Mouse (Mus musculus): ENCODE results near the gene Hist1h2bf.
"Not testable (repeated sequence)": the region's sequence is repeated elsewhere in the genome, so short reads cannot be mapped to it uniquely, and the experiment has no call there.

GRCm38 (mm10) chr13:23573034-23573897 is 730 bp downstream of the Hist1h2bf start:
- not testable (repeated sequence) for TF ChIP-seq HCFC1 (IDR thresholded peaks at IDR 0.05; ENCODE audit: low read depth, low read length); MAFK (IDR thresholded peaks at IDR 0.05; ENCODE audit: borderline replicate concordance, low read depth, low read length); TAL1 (IDR thresholded peaks at IDR 0.05; ENCODE audit: low read length); POLR2AphosphoS2 (IDR thresholded peaks at IDR 0.05; ENCODE audit: low read length); CTCF (IDR thresholded peaks at IDR 0.05 in 2 of 3, conservative IDR thresholded peaks at IDR 0.05 in 1 of 3; ENCODE audit: control insufficient read depth in 1 of 3, insufficient read depth in 1 of 3, low read depth in 2 of 3, low read length in 3 of 3, poor library complexity in 1 of 3, severe bottlenecking in 1 of 3); ZNF384 (IDR thresholded peaks at IDR 0.05; ENCODE audit: low read depth, low read length)
- peak; percentile 53 to 56; a peak in 3 of 4 replicates for TF ChIP-seq POLR2A (IDR thresholded peaks at IDR 0.05; ENCODE audit: control insufficient read depth in 1 of 2, insufficient read depth in 1 of 2, low read depth in 1 of 2, low read length in 2 of 2, poor library complexity in 1 of 2)

All from MEL (cell line).